Mouse (Mus musculus) brain, embryonic 18.5 days (tissue): Measurements from ENCODE around the gene Tap1.
"Not testable (repeated sequence)": the region's sequence is repeated elsewhere in the genome, so short reads cannot be mapped to it uniquely, and the experiment has no call there.

Experiments
- DNase-seq: peaks from one replicate; pipeline ENCODE4 v3.0.0-alpha.2; 2012; ENCODE audit warnings: low read depth, low spot score

Gene Tap1

DNA sequence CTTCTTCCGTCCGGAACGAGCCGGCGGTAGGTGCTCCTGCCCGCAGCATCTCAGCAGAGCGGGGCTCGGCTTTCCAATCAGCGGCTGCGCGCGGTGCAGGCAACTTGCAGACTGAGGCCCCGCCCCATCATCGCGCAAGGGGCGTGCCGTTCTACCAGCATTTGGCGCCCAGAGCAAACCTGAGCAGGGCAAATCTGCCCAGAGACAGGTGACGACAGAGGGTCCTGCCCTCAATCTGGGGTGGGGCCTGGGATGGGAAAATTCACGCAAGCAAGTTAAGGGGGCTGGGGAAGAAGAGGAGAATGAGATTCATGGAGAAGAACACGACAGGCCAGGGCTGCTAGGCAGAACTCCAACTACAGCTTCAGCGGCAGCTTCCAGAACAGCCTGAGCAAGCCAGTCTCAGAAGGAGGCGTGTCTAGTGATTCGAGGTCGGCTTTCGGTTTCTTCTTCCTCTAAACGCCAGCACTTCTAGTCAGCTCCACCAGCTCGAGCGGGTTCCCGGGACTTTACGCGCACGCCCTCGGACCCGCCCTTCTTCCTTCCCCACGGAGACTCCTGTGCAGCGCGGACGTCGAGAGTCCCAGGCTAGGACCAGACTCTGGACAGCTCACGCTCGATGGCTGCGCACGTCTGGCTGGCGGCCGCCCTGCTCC lies at the start of gene Tap1, which contains the start of gene Psmb9:
Tap1 (plus strand) TSS at position 293 of the 656 bp plus-strand sequence.
Psmb9 (minus strand) TSS at position 504 of the 656 bp plus-strand sequence.
- DNase-seq = peak; percentile 77

DNA sequence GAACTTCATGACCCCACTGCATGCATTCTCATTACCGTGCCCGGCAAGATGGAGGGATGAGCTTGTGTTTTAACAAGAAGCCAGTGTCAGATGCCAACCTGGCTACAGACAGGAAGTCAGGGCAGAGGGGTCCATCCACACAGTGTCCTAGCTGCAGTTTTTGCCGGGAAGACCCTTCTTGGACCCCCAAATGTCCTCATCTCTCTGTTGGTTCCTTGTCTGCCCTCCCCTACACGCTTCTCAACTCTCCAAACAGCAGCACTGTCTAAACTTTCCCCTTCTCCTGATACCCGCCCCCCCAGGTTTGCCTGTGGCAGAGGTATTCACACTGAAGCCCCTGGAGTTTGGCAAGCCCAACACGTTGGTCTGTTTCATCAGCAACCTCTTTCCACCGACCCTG lies 49.8 kb upstream of the Tap1 start:
- no peak for DNase-seq

DNA sequence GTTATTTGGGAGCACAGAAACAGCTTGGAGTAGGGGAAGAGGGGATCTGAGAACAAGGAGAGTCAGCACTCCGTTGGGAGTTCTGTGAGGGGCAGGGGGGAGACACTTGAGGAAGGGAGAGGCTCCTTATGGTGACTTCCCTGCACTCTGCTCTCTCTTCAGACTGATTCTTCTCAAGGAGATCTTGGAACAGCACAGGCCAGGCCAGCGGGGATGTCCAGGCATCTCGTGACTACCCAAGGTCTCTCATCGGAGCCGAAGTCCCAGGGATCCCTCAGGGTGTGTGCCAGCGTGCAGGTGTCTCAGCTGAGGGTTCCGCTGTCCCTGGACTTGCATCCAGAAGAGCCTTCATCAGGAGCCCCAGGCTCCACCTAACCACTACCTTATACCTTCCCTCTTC lies 48.7 kb upstream of the Tap1 start:
- DNase-seq = no peak

DNA sequence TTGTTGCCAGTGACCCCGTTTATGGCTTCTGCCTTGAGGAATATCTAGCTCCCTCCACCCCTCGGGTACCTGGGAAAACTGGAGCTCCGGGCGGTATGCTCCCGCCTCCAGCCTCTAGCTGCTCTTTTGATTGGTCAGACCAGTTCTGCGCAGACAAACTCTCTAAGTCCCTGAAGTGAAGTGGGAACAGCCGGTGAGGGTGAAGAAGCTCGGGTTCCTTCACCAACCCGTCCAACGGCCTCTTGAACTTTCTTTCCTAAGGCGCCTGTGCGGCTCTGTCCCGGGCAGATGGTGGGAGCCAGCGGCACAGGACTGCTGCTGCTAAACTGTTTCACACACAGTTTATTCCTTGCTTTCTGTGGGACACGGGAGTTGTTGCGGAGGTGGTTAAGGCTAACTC lies 47.9 kb upstream of the Tap1 start:
- no peak for DNase-seq

DNA sequence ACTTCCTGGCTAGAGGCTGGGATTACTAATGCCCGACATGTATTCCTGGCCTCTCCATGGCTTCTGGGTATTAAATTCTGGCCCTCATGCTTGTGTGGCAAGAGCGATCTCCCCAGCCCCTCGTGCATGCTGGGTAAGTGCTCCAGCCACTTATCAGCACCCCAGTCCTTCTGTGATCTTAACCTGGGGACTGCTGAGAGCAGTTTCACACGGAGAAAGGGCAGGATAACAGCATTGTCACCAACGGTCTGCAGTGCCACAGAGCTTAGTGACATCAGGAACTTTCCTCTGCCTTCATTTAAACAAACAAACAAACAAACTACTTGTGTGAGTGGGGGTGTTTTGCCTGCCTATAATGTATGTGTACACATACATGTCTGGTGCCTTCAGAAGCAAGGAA lies 47.1 kb upstream of the Tap1 start:
- DNase-seq = no peak

DNA sequence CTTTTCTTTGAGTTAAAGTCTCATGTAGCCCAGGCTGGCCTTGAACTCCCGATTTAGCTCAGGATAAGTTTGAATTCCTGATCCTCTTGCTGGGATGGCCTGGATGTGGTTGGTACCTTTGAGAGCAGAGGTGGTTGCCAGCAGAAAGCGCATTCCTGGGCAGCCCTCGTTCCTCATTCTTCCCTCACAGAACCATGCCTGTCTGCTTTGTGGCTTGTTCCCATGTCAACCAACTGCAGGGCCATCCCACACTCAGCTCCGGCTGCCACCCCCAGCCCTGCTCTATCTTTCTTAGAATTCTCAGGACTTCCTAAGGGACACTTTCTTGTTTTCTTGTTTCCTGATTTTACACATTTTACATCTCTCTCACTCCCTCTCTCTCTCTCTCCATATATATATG lies 45.9 kb upstream of the Tap1 start:
- no peak for DNase-seq

DNA sequence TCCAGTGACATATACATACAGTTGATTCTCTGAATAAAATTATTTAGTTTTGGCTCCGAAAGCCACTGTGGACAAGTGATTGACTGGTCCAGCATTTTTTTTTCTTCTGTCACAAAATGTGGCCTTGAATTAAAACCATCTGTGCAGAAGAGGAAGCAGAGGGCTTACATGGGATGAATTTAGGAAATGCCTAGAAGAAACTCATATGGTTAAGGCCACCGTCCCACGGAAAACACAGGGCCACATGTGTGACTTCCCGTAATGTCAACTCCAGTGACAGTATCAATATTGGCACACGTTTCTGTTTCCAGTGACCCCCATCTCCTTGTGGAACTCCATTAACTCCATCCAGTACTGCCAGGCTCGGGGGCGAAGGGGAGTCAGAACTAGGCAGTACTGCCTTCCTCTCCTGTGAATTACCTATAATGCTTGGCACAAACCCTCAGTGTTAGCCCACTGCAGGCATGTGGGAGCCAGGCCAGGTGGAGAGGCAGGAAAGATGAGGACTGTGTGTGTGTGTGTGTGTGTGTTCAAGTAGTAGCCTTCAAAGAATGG lies 44.8 kb upstream of the Tap1 start:
- no peak for DNase-seq

DNA sequence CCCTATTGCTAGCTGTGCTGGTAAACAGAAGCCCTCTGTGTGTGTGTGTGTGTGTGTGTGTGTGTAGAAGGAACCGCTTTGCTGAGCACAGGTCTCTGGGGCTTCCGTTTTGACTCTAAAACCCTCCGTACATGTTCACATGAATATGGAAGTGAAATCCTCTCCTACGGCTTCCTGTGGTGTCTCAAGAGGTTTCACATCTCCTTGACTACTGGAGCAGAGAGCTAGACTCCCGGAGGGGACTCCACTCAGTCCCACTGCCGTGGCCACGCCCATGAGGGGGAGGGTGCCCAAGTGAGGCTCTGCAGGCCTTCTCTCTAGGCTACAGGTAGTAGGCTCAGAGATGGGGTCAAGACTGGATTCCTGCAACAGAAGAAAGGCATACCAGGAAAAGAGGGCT lies 44.3 kb upstream of the Tap1 start, which contains the start of gene H2-DMb2:
H2-DMb2 (plus strand) TSS at position 275 of the 400 bp plus-strand sequence.
- DNase-seq = no peak

DNA sequence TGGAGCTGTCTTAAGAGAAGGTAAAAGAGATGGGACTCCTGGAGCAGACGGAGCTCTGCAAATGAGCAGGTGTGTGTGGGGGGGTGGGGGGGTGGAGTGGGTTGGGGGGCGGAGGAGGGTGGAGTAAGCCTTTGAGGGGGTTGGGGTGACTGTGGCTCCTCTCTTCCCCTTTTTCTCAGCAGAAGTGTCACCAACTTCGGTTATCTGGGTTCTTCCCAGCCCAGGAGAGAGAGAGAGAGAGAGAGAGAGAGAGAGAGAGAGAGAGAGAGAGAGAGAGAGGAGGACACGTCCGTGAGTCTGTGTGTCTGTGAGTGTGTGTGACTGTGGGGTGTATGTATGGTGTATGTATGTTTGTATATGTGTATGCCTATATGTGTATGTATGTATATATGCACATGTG lies 43.9 kb upstream of the Tap1 start:
- DNase-seq = no peak

DNA sequence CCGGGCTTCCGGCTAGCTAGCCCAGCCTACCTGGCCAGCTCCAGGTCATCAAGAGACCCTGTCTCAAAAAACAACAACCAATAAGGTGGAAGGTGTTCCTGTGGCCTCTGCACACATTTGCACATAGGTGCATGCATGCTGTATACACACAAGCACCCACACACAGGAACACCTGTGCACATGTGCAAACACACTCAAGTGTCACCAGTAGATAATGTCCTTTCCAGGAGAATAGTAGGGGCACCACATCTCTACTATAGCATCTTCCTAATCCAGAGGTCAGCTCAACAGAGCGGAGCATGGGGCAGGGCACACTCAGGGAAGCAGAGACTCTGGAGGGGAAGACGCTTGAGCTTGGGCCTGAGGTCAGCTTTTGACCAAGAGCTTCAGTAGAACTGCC lies 43.1 kb upstream of the Tap1 start:
- DNase-seq = not testable (repeated sequence)

DNA sequence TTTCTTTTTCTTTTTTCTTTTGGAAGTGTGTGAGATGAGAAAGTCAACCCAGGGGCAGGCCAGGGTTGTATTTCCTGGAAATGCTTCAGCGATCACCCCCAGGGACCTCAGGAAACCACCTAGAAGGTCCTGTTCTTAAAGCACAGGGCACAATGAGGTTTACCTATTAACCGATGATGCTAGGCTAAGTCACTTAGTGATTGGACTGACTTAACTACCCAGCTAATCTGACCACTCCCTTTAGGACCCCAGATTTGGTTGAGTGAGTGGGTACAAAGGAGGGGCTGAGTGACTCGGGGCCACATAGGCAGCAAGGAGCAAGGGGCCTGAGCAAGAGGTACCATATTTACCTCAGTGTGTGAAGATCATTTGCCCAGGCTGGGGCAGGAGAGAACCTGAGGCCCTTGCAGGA lies 42.4 kb upstream of the Tap1 start:
- no peak for DNase-seq

DNA sequence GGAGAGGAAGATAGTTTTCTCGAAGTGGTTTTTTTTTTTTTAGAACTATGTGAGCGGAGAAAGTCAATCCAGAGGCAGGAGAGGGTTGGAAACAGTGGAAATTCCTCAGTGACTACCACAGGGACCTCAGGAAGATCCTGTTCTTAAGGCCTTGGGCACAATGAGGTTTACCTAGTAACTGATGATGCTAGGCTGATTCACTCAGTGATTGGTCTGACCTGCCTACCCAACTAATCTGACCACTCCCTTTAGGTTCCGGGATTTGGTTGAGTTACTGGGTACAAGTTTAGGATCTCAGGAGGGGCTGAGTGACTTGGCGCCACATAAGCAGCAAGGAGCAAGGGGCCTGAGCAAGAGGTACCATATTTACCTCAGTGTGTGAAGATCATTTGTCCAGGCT lies 34.4 kb upstream of the Tap1 start, which contains the start of gene H2-DMb1:
H2-DMb1 (plus strand) TSS at position 150 of the 400 bp plus-strand sequence.
- DNase-seq = no peak

DNA sequence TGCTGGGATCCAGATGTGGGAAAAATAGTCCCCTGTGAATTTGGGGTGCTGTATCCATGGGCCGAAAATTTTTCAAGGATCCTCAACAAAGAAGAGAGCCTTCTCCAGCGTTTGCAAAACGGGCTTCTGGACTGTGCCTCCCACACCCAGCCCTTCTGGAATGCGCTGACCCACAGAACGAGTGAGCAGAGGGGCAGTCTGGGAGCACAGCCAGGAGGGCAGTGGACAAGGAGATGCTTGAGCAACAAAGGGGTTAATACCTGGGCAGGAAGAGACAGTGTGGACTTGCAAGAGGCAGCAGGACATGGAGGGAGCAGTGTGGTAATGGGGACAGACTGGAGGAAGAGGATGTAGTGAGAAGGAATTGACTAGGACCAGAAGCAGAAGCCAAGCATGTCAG lies 31.8 kb upstream of the Tap1 start:
- no peak for DNase-seq

DNA sequence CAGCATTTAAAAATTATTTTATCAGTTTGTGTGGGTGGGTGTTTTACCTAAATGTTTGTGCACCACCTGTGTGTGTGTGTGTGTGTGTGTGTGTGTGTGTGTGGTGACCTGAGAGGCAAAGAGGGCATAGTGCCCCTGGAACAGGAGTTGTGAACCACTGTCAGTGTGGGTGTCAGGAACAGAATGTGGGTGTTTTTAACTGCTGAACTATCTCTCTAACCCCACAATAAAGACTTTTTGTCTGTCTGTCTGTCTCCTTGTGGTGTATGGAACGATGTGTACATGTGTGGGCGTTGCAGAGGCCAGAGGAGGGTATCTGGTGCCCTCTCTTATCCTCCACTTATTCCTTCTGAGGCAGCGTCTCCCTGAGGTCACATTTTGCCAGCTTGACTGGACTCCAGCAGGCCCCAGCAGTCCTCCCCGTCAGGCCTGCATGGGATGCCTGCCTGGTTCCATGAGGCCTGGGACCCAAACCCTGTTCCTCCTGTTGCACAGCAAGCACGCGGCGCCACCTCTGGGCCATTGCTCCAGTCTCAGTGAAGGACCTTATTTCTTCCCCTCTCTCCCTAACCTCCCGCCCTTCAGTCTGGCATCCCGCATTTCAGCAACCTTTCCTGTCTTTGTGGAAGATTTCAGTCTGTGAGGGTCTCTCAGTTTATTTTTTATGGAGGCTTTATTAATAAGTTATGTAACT lies 23.0 kb upstream of the Tap1 start:
- DNase-seq = no peak

DNA sequence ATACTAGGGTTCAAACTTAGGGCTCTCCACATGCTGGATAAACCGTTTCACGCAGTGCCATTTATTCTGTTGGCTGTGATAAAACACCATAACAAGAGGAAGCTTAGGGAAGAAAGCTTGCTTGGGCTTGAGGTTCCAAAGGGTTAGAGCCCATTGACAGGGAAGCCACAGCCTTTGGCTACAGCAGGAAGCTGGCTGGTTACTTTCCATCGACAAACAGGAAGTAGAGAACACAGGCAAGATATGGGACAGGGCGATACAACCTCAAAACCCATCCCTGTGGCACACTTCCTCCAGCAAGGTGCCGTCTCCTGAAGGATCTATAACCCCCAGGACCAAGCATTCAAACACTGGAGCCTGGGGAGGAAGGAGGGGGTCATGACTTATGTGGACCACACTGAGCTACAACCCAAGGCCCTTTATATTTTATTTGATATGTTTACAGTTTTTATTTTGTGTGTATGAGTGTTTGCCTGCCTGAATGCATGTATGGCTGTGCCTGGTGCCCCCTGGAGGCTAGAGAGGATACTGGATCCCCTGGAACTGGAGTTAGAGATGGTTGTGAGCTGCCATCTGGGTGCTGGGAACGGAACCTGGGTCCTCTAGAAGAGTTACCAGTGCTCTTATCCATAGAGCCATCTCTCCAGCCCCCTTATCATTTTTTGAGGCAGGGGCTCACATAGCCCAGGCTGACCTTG lies 22.2 kb upstream of the Tap1 start:
- DNase-seq = no peak

DNA sequence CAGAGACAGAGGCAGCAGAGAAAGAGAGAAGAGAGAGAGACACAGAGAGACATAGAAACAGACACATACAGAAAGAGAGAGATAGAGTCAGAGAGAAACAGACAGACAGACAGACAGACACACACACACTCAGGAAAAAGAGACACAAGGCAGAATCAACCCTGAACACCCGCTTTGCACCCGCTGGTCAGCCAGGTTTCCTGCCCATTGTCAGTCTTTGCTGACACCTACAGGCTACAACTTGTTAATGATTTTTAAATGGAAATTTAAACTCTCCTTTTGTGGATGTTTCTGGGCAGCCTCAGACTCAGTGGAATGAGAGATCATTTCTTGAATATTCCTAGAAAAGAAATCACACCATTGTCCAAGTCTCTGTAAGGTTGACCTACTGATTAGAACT lies 18.1 kb upstream of the Tap1 start:
- no peak for DNase-seq

DNA sequence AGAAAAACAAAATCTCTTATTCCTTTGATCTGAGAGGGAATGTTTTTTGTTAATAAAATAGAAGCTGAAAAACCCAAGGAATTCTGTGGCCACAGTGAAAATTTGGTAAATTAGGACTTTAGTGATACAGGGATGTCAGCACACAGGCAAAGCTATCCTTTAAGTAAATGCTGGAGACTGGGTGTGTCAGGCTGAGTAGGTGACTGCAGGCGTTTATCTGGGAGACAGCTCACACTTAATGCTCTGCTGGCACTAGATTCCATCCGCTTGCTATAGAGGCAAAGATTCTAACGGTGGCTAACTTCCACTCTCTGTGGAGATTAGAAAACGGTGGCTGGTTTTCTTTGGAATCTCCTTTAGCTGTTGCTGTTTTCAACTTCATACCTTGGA lies 16.9 kb upstream of the Tap1 start:
- DNase-seq = no peak

DNA sequence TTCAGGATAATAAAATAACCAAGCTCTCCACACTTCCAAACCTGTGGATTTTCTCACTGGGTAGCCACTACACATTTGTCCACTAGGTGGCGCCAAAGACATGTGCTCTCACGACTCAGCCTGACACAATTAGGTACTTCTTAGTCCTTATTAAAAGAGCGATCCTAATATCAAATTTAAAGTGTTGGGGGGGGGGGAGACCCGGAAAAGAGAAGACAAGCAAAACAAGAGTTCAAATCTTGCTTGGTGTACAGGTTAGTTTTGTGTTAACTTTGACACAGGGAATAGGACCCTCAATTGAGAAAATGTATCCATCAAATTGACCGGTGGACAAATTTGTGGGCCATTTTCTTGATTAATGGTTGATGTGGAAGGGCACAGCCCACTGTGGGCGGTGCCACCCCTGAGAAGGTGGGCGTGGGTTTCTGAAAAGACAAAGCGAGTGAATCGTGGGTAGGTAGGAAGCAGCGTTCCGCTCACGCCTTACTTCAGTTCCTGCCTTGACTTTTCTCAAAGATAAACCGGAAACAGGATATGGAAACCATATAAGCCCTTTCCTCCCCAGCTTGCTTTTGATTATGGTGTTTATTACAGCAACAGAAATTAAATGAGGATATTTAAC lies 16.4 kb upstream of the Tap1 start:
- peak; percentile 39 for DNase-seq

DNA sequence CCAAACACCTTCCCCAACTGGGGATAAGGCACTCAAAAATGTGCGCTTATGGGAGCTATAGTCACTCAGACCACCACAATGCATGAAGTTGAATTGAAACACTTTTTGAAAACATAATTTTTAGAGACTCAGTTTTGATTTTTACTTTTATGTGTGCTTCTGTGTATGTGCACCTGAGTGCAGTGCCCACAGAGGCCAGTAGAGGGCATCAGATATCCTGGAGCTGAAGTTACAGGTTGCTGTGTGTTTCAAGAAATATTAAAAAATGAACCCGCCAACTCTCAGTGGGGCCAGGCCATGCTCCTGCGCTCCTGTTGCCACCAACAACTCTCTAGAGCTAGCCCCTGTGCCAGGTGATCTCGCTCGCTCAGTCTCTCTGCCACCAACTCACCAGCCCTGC lies 14.8 kb upstream of the Tap1 start:
- DNase-seq = no peak

DNA sequence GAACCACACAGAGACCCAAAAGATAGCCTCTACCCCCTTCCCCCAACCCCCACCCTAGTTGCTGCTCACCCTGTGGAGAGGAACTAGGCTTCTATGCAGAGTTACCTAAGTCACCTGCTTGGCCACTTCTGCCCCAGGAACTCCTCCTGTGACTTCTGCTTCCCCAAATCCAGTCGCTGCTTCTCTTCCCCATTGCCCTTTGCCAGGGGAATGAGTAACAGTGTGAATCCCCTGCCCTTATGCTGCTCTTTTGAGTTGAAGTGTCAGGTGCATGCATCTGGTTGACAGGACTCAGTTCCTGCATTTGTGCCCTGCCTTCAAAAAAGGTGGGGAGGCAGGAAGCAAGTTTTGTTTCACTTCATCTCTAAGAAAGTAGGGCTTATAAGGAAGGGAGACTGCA lies 13.3 kb upstream of the Tap1 start:
- no peak for DNase-seq

DNA sequence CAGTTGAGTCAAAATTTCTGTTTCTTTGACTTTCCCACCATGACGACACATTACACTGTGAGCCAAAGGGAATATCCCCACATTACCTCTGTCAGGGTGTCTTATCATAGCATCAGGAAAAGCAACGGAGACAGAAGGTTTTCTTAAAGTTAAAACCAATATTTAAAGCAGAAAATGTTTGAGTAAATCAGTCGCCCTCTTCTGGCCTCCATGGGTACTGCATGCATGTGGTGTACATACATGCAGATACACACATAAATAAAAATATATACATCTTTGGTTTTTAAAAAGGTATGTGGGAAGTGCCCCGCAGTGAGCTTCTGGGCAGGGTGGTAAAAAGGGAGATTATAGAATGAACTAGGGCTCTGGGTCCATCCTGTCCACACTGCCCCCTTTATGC lies 10.2 kb upstream of the Tap1 start:
- no peak for DNase-seq

DNA sequence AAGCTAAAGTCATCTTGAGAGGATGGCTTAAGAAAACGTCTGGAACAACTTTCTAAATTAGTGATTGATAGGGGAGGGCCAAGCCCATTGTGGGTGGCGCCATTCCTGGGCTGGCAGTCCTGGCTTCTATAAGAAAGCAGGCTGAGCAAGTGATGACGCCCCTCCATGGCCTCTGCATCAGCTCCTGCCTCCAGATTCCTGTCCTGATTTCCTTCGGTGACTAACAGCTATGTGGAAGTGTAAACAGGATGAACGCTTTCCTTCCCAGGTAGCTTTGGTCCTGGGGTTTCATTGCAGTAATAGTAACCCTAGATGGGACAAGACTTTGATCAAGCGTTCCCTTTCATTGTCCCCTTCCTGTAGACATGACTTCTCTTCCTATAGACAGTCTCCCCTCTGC lies 8.3 kb upstream of the Tap1 start:
- DNase-seq = no peak
